Mouse (Mus musculus) limb, embryonic 15.5 days (tissue): ENCODE data around the gene Lpcat1. TPM values are rescaled to one million over a fixed set of nuclear protein-coding genes. Genes with fewer than 3 reads are reported as not detected.

ENCODE experiments used
- ATAC-seq: fragments of 200-750 bp; cut with Nextera tagmentation; 2 replicates; pipeline ENCODE4 v1.8.0; 2017; ENCODE audit warnings: low read depth, moderate TSS enrichment; ENCODE audit not compliant: insufficient number of reproducible peaks, low FRiP score, low TSS enrichment
- H3K27ac ChIP-seq: fragments of 300-500 bp; sonication (generic); 2 replicates; pipeline ENCODE4 v1.5.1; 2015; ENCODE audit warnings: moderate library complexity, mild to moderate bottlenecking, inconsistent platforms
- H3K27me3 ChIP-seq: fragments of 300-500 bp; sonication (generic); 2 replicates; pipeline ENCODE4 v1.6.1; 2015; ENCODE audit warnings: inconsistent platforms
- H3K36me3 ChIP-seq: fragments of 300-500 bp; sonication (generic); 2 replicates; pipeline ENCODE4 v1.6.1; 2015; ENCODE audit warnings: inconsistent platforms
- H3K4me1 ChIP-seq: fragments of 300-500 bp; sonication (generic); 2 replicates; pipeline ENCODE4 v1.6.1; 2015; ENCODE audit warnings: inconsistent platforms
- H3K4me2 ChIP-seq: fragments of 300-500 bp; sonication (generic); 2 replicates; pipeline ENCODE4 v1.6.1; 2015; ENCODE audit warnings: mild to moderate bottlenecking, inconsistent platforms
- H3K4me3 ChIP-seq: fragments of 300-500 bp; sonication (generic); 2 replicates; pipeline ENCODE4 v1.5.1; 2015; ENCODE audit warnings: mild to moderate bottlenecking, inconsistent platforms
- H3K9ac ChIP-seq: fragments of 300-500 bp; sonication (generic); 2 replicates; pipeline ENCODE4 v1.6.1; 2015; ENCODE audit warnings: inconsistent platforms
- H3K9me3 ChIP-seq: fragments of 300-500 bp; sonication (generic); 2 replicates; pipeline ENCODE4 v1.6.1; 2016; ENCODE audit warnings: inconsistent platforms
- WGBS: fragments of 180-500 bp; shearing (Covaris S2); methylation state at CpG from one replicate; pipeline ENCODE4 v1.1.7; 2015; 5-methylcytosine and 5-hydroxymethylcytosine counted together
- polyA plus RNA-seq: library from polyadenylated mRNA; unstranded; fragments of >200 nt; fragmentation: Nextera tagmentation; extraction: Ambion mirVana; gene quantifications from 2 replicates; pipeline ENCODE4 v1.2.1, GENCODE M21; 2015

Lpcat1 gene
- polyA plus RNA-seq, result 29.2 and 33.2 TPM in 2 replicates

- Histone ChIP-seq H3K9me3 (no peaks in the 10 kb centered on the region), H3K36me3 (no peaks in the 10 kb centered on the region), H3K27ac (peak within 1 kb of the TSS; percentile 98), H3K27me3 (no peaks in the 10 kb centered on the region), H3K4me2 (peak within 1 kb of the TSS; percentile 78), H3K4me1 (peaks cover 20% of the 10 kb centered on the region), H3K4me3 (peak within 1 kb of the TSS; percentile 94), H3K9ac (peak within 1 kb of the TSS; percentile 84)
- under 1% methylated on average over 35 of the region's 35 CpGs for WGBS
- ATAC-seq, result peak; percentile 89
Measured at GRCm38 (mm10) chr13:73467034-73467420, at the start of gene Lpcat1. Gene Lpcat1, plus strand, starts transcription at chr13:73467197.

- Histone ChIP-seq H3K4me3 (no peak overlapping the region), H3K9me3 (no peaks in the 10 kb centered on the region), H3K9ac (no peak overlapping the region), H3K27me3 (peaks cover 17% of the 10 kb centered on the region; the same call in 1 of the 2 replicates), H3K27ac (no peak overlapping the region), H3K4me1 (no peaks in the 10 kb centered on the region), H3K4me2 (no peak overlapping the region), H3K36me3 (no peaks in the 10 kb centered on the region)
- 37% methylated on average over 15 of the region's 15 CpGs for WGBS
- ATAC-seq, result no peak
Measured at GRCm38 (mm10) chr13:73417478-73418220, 49.3 kb upstream of the Lpcat1 start.

GRCm38 (mm10) chr13:73418297-73418696, 48.7 kb upstream of the Lpcat1 start:
- Histone ChIP-seq H3K9me3 (no peaks in the 10 kb centered on the region), H3K4me3 (no peak overlapping the region), H3K27me3 (peaks cover 21% of the 10 kb centered on the region; the same call in 1 of the 2 replicates), H3K27ac (no peak overlapping the region), H3K4me2 (no peak overlapping the region), H3K36me3 (no peaks in the 10 kb centered on the region), H3K4me1 (no peaks in the 10 kb centered on the region), H3K9ac (no peak overlapping the region)
- ATAC-seq, result no peak
- 59% methylated on average over 12 of the region's 12 CpGs for WGBS

GRCm38 (mm10) chr13:73419244-73419643, 47.8 kb upstream of the Lpcat1 start:
- Histone ChIP-seq H3K27me3 (peaks cover 21% of the 10 kb centered on the region; the same call in 1 of the 2 replicates), H3K4me3 (no peak overlapping the region), H3K4me2 (no peak overlapping the region), H3K27ac (no peak overlapping the region), H3K36me3 (no peaks in the 10 kb centered on the region), H3K9me3 (no peaks in the 10 kb centered on the region), H3K4me1 (no peaks in the 10 kb centered on the region), H3K9ac (no peak overlapping the region)
- ATAC-seq, result no peak
- 73% methylated on average over 5 of the region's 5 CpGs for WGBS

GRCm38 (mm10) chr13:73423043-73423442, 44.0 kb upstream of the Lpcat1 start:
- Histone ChIP-seq H3K27ac (no peak overlapping the region), H3K9me3 (no peaks in the 10 kb centered on the region), H3K4me3 (no peak overlapping the region), H3K9ac (no peak overlapping the region), H3K27me3 (peaks cover 25% of the 10 kb centered on the region; the same call in 1 of the 2 replicates), H3K4me2 (no peak overlapping the region), H3K4me1 (no peaks in the 10 kb centered on the region), H3K36me3 (no peaks in the 10 kb centered on the region)
- ATAC-seq, result no peak
- WGBS, result 50% methylated on average over 4 of the region's 4 CpGs

GRCm38 (mm10) chr13:73425035-73425434, 42.0 kb upstream of the Lpcat1 start:
- 72% methylated on average over 6 of the region's 6 CpGs for WGBS
- Histone ChIP-seq H3K4me3 (no peak overlapping the region), H3K9ac (no peak overlapping the region), H3K27ac (no peak overlapping the region), H3K4me2 (no peak overlapping the region), H3K36me3 (no peaks in the 10 kb centered on the region), H3K9me3 (no peaks in the 10 kb centered on the region), H3K27me3 (peaks cover 15% of the 10 kb centered on the region; the same call in 1 of the 2 replicates), H3K4me1 (no peaks in the 10 kb centered on the region)
- ATAC-seq, result no peak

GRCm38 (mm10) chr13:73425839-73426490, 41.0 kb upstream of the Lpcat1 start:
- H3K9ac ChIP-seq, result no peak overlapping the region
- H3K9me3 ChIP-seq, result no peaks in the 10 kb centered on the region
- H3K36me3 ChIP-seq, result no peaks in the 10 kb centered on the region
- H3K27me3 ChIP-seq, result peaks cover 13% of the 10 kb centered on the region; the same call in 1 of the 2 replicates
- no peak for ATAC-seq
- H3K27ac ChIP-seq, result no peak overlapping the region
- WGBS, result 8% methylated on average over 11 of the region's 11 CpGs
- H3K4me2 ChIP-seq, result 0 out of 2 replicates have a peak overlapping the region, but pooled peaks have one; percentile 7
- H3K4me3 ChIP-seq, result no peak overlapping the region
- no peaks in the 10 kb centered on the region for H3K4me1 ChIP-seq

GRCm38 (mm10) chr13:73426587-73426986, 40.4 kb upstream of the Lpcat1 start:
- WGBS, result 76% methylated on average over 4 of the region's 4 CpGs
- Histone ChIP-seq H3K27me3 (peaks cover 9% of the 10 kb centered on the region; the same call in 1 of the 2 replicates), H3K4me2 (no peak overlapping the region), H3K4me1 (peaks cover 1% of the 10 kb centered on the region; the same call in 1 of the 2 replicates), H3K9ac (no peak overlapping the region), H3K27ac (no peak overlapping the region), H3K36me3 (no peaks in the 10 kb centered on the region), H3K9me3 (no peaks in the 10 kb centered on the region), H3K4me3 (no peak overlapping the region)
- ATAC-seq, result no peak

GRCm38 (mm10) chr13:73429605-73430321, 37.2 kb upstream of the Lpcat1 start:
- ATAC-seq, result no peak
- peaks cover 4% of the 10 kb centered on the region; the same call in 1 of the 2 replicates for H3K27me3 ChIP-seq
- H3K27ac ChIP-seq, result no peak overlapping the region

GRCm38 (mm10) chr13:73432466-73433149, 34.4 kb upstream of the Lpcat1 start:
- WGBS, result 66% methylated on average over 7 of the region's 7 CpGs
- H3K4me3 ChIP-seq, result no peak overlapping the region
- H3K9ac ChIP-seq, result no peak overlapping the region
- H3K9me3 ChIP-seq, result no peaks in the 10 kb centered on the region
- no peak for ATAC-seq
- H3K27ac ChIP-seq, result no peak overlapping the region
- no peaks in the 10 kb centered on the region; the same call in 1 of the 2 replicates for H3K27me3 ChIP-seq
- H3K36me3 ChIP-seq, result no peaks in the 10 kb centered on the region
- no peak overlapping the region for H3K4me2 ChIP-seq
- peaks cover 5% of the 10 kb centered on the region; the same call in 1 of the 2 replicates for H3K4me1 ChIP-seq

More at GRCm38 (mm10) chr13:73429605-73430321, 37.2 kb upstream of the Lpcat1 start:
- WGBS, result 73% methylated on average over 6 of the region's 6 CpGs
- Histone ChIP-seq H3K4me3 (no peak overlapping the region), H3K4me1 (peaks cover 5% of the 10 kb centered on the region; the same call in 1 of the 2 replicates), H3K9ac (no peak overlapping the region), H3K4me2 (no peak overlapping the region), H3K9me3 (no peaks in the 10 kb centered on the region), H3K36me3 (no peaks in the 10 kb centered on the region)
